Mouse (Mus musculus) embryonic facial prominence, embryonic 10.5 days (tissue): ENCODE measurements at regions not wholly inside any gene's neighbourhood (a gene's known extent, or its start where the extent isn't known, plus 50 kb on each side); places are given as distances from the start of the nearest gene placed in this dataset.
"Not testable (repeated sequence)": the region's sequence is repeated elsewhere in the genome, so short reads cannot be mapped to it uniquely, and the experiment has no call there.

Experiments
- DNase-seq: peaks from one replicate; pipeline ENCODE4 v3.0.0-alpha.2; 2017; ENCODE audit warnings: low spot score
- H3K27ac ChIP-seq: fragments of 300-500 bp; sonication (generic); replicated peaks from 2 replicates; pipeline ENCODE4 v1.5.1; 2016; ENCODE audit warnings: mild to moderate bottlenecking
- H3K27me3 ChIP-seq: fragments of 300-500 bp; sonication (generic); replicated peaks from 2 replicates; pipeline ENCODE4 v1.6.1; 2016; ENCODE audit warnings: low read depth, mild to moderate bottlenecking; ENCODE audit not compliant: poor library complexity, severe bottlenecking
- H3K36me3 ChIP-seq: fragments of 300-500 bp; sonication (generic); replicated peaks from 2 replicates; pipeline ENCODE4 v1.6.1; 2016; ENCODE audit warnings: mild to moderate bottlenecking, moderate library complexity
- H3K4me1 ChIP-seq: fragments of 300-500 bp; sonication (generic); 2 replicates; pipeline ENCODE4 v1.6.1; 2016
- H3K4me3 ChIP-seq: fragments of 300-500 bp; sonication (generic); 2 replicates; pipeline ENCODE4 v1.5.1; 2016; ENCODE audit warnings: mild to moderate bottlenecking, moderate library complexity
- H3K9me3 ChIP-seq: fragments of 300-500 bp; sonication (generic); 2 replicates; pipeline ENCODE4 v1.6.1; 2016; ENCODE audit warnings: mild to moderate bottlenecking
- WGBS: fragments of 180-500 bp; shearing (Covaris S2); methylation state at CpG from one replicate; pipeline ENCODE4 v1.1.7; 2016; 5-methylcytosine and 5-hydroxymethylcytosine counted together

DNA sequence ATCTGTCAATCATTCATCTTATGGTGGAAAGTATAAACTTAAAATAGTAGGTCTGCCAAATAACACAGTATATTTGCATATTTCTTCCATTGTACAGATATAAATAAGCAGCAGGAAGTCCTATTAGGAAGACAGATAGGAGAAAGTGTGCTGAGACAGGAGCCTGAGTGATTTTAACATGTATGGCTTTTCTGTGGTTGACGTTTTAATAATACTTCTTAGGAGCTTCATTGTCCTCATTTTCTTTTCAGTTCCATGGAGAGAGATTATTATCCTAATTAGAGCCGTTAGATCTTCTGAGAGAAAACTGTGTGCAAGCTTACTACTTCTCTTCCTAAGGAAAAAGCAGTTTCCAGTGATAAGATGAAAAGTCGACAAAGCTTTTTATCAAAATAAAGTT lies 830.3 kb upstream of the Atxn7l3b start:
- Histone ChIP-seq H3K4me3 (no peak overlapping the region), H3K4me1 (no peaks in the 10 kb centered on the region), H3K27ac (no peak overlapping the region), H3K36me3 (no peaks in the 10 kb centered on the region), H3K9me3 (no peaks in the 10 kb centered on the region), H3K27me3 (no peaks in the 10 kb centered on the region)
- no peak for DNase-seq
- WGBS: 69% methylated on average over 3 of the region's 3 CpGs

DNA sequence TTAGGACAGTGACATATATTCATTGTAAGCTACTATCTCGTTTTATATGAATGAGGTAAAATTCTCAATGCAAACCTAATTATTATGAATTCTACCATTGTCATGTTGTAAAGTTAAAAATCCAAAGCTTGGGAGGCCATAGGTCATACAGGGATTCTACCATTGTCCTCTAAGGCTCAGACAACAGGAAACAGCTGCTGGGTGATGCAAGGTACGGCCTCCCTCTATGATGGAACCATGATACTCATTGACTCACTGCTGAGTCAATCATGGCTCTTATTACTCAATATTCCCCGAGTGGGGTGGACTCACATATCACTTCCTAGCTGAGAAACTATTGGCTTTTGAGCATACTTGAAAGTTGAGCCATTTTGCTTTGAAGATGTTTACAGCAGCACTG lies 807.4 kb upstream of the Atxn7l3b start:
- whole genome bisulfite sequencing: 76% methylated on average over 3 of the region's 3 CpGs
- no peaks in the 10 kb centered on the region for H3K4me1 ChIP-seq
- DNase-seq: no peak

DNA sequence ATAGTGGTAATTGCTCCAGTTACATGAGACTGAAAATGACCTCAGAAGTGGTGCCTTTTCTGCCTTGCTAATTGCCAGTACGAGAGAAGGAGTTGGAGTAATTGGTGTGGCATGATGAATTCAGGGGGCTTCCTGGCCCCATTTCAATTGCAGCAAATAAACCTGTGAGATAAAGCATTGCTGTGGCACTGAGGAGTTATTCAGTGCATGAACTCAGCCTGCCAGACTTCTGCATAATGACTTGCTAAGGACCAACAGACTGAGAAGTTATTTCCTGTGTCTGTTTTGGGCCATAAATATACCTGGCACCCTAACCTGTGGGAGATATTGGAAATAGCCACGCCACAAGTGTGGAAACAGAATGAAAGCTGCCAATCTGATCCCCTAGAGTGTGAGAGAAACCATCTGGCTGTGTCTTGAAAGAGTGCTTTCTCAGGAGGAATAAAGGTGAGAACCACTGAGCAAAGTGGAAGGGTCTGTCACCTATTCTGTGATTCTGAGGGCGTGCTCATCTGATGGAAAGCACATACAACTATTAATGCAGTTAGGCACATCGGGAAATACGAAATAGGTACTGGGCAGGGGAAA lies 776.4 kb upstream of the Atxn7l3b start:
- Histone ChIP-seq H3K4me1 (no peaks in the 10 kb centered on the region), H3K27ac (no peak overlapping the region), H3K9me3 (no peaks in the 10 kb centered on the region), H3K27me3 (no peaks in the 10 kb centered on the region), H3K4me3 (no peak overlapping the region), H3K36me3 (no peaks in the 10 kb centered on the region)
- DNase-seq: no peak
- 83% methylated on average over 5 of the region's 5 CpGs for WGBS

More for the DNA sequence above, 807.4 kb upstream of the Atxn7l3b start:
- Histone ChIP-seq H3K9me3 (no peaks in the 10 kb centered on the region), H3K36me3 (no peaks in the 10 kb centered on the region), H3K27ac (no peak overlapping the region), H3K27me3 (no peaks in the 10 kb centered on the region), H3K4me3 (no peak overlapping the region)

DNA sequence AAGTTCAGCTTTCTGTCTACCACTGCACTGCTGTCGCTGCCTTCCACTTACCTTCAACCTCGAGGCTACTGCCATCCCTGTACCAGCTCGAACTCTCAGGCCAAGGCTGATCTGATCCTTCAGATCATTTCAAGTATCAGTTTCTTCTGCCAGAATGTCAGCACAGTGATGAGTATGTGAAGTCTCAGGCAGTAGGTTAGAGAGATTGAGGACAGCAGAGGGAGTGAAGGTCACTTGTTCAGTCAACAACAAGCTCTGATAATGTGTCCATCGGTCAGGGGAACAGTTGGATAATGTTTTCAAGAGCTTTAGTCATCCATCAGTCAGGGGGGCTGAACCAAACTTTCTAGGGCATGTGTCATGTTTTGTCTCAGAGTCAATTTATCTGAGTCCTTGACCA lies 741.8 kb upstream of the Atxn7l3b start:
- not testable (repeated sequence) for H3K36me3 ChIP-seq, H3K27me3 ChIP-seq, H3K27ac ChIP-seq, H3K4me1 ChIP-seq, H3K4me3 ChIP-seq, DNase-seq, H3K9me3 ChIP-seq
- 87% methylated on average over 4 of the region's 4 CpGs for WGBS

DNA sequence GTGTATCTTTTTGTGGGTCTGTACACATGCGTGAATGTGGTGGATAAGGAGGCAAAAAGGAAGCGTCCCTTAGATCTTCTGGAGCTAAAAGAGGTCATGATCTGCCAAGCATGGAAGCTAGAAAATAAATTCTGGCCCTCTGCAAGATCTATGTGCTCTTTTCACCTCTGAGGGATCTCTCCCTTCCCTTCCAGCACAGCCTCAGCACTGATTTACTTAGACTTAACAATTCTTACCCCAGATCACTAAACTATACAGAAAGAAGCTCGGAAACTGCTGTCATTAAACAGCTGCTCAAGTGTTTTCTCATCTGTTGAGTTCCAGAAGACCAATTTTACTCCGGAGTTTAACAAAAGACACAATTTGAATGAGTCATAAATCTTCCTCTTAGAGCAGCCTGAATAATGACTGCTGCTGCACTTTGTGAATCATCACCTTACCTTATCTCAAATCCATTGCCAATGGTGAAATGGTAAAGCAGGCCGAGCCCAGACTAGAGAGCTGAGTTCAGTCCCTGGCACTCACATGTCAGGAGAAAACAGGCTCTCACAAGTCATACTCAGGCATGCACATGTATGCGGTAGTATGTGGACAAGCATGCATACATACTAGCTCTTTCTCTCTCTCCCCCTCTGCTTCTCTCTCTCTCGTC lies 724.1 kb upstream of the Atxn7l3b start:
- WGBS: 85% methylated on average over 7 of the region's 7 CpGs
- Histone ChIP-seq H3K4me1 (no peaks in the 10 kb centered on the region), H3K4me3 (no peak overlapping the region), H3K27ac (no peak overlapping the region), H3K9me3 (no peaks in the 10 kb centered on the region), H3K36me3 (no peaks in the 10 kb centered on the region), H3K27me3 (no peaks in the 10 kb centered on the region)
- DNase-seq: no peak

DNA sequence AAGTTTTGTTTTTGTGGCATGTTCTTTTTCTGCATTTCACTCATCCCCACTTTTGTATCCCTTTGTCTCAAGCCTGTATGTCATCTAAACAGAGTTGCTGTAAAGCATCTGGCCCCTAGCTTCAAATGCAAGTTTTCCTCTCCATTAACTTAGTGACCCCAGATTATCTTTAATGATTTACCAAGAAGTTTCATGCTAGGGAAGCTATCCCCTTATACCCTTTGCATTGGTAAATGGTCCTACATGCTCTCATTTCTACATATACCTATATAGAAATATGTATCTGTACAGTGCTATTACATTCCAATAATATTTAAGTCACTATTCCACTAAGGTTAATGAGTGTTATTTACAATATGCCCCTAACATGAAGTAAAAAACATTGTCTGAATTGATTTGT lies 723.3 kb upstream of the Atxn7l3b start:
- Histone ChIP-seq H3K27ac (no peak overlapping the region), H3K27me3 (no peaks in the 10 kb centered on the region), H3K4me3 (no peak overlapping the region), H3K4me1 (no peaks in the 10 kb centered on the region), H3K36me3 (no peaks in the 10 kb centered on the region), H3K9me3 (no peaks in the 10 kb centered on the region)
- no peak for DNase-seq

DNA sequence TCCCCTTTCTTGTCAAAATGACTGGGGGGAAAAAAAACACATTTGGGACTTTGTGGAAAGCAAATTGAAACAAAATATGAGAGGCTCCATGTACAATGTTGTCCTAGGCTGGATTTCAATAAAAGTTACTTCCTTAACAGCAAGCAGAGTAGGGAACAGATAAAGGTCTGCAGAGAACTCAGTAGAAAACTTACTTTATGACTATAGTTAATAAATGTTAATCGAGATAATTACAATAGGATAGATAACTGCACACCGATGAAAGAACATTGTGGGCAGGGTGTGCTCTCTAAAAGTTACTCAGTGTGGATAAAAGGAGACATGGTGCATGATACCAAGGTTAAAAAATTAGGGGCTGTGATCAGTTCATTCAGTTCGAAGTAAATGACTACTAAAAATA lies 691.6 kb upstream of the Atxn7l3b start:
- H3K9me3 ChIP-seq: no peaks in the 10 kb centered on the region
- 90% methylated on average over 3 of the region's 3 CpGs for WGBS
- no peak overlapping the region for H3K27ac ChIP-seq
- H3K4me3 ChIP-seq: no peak overlapping the region
- H3K27me3 ChIP-seq: no peaks in the 10 kb centered on the region
- no peak for DNase-seq
- no peaks in the 10 kb centered on the region for H3K4me1 ChIP-seq
- H3K36me3 ChIP-seq: no peaks in the 10 kb centered on the region

DNA sequence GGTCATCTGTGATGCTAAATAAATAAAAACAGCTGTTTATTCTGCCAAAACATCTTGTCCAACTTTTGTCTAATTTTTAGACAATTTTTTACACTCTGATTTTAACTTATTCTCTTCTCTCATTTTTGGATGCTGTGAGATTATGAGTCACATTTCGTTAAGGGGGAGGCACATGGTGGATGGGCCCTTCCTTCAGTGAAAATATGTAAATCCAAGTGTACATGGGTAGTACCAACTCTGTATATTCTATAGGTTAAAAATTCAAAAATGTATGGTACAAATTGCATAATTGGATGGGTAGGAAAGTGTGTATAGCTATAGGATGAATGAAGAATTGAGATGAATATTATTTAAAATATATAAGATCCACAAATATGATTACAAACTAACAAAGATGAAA lies 687.1 kb upstream of the Atxn7l3b start:
- Histone ChIP-seq H3K4me3 (no peak overlapping the region), H3K27ac (no peak overlapping the region), H3K27me3 (no peaks in the 10 kb centered on the region), H3K36me3 (no peaks in the 10 kb centered on the region), H3K9me3 (no peaks in the 10 kb centered on the region), H3K4me1 (no peaks in the 10 kb centered on the region)
- WGBS: 80% methylated on average over 1 of the region's 1 CpGs
- no peak for DNase-seq

DNA sequence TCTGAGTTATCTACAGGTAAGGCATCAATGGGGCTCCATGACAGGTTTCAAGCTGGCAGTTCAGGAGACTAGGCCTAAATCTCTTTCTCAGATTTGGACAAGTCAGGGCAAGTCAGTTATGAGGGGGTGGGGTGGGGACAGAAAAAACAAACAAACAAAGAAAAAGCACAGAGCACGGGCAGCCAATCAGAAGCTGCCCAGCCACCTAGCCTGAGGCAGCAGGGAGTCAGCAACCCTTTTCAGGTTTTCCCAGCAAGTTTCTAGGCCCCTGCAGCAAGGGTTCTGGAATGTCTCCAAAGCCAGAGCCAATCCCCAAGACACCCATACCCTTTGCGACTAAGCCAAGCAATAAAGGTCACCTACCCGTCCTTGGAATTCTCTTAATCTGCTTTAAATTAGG lies 664.6 kb upstream of the Atxn7l3b start:
- no peaks in the 10 kb centered on the region for H3K9me3 ChIP-seq
- no peaks in the 10 kb centered on the region for H3K27me3 ChIP-seq
- peak; percentile 12 for DNase-seq
- peaks cover 3% of the 10 kb centered on the region; the same call in 1 of the 2 replicates for H3K4me1 ChIP-seq
- no peak overlapping the region for H3K4me3 ChIP-seq
- H3K36me3 ChIP-seq: no peaks in the 10 kb centered on the region
- WGBS: 45% methylated on average over 3 of the region's 3 CpGs
- H3K27ac ChIP-seq: no peak overlapping the region

DNA sequence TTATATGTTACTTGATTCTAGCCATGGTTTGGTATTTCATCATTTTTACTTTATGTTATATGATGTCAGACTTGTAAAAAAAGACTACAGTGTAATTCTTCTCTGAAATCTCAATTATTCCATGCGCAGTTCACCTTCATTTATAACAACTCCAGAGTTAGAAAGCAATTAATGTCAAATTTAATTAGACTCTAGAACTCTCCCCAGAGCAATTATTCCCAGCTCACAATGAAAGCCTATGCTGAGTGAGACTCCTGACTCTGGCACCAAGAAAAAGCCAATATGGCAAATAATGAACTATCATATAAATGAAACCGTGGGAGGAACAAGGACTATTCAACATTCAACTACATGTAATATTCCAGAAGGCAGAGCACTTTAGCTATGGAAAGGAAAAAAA lies 663.3 kb upstream of the Atxn7l3b start:
- WGBS: 77% methylated on average over 2 of the region's 2 CpGs
- no peaks in the 10 kb centered on the region for H3K36me3 ChIP-seq
- no peak for DNase-seq

DNA sequence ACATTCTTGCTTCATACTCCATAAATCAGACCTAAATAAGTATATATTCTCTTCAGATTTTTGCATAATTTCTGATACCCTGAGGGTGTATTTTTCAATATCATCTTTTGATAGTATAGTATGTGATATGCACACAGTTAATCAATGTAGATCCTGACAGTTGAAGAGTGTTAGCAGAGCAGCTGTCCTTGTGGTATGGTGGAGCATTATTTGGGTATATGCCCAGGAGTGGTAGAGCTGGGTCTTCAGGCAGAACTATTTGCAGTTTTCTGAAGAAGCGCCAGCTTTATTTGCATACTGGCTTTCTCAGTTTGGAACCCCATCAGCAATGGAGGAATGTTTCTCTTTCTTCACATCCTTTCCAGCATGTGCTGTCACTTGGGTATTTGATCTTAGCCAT lies 641.5 kb upstream of the Atxn7l3b start:
- no peaks in the 10 kb centered on the region for H3K9me3 ChIP-seq
- H3K4me3 ChIP-seq: no peak overlapping the region
- H3K27me3 ChIP-seq: no peaks in the 10 kb centered on the region
- H3K36me3 ChIP-seq: no peaks in the 10 kb centered on the region
- H3K4me1 ChIP-seq: no peaks in the 10 kb centered on the region
- no peak for DNase-seq
- no peak overlapping the region for H3K27ac ChIP-seq
- WGBS: 77% methylated on average over 1 of the region's 1 CpGs

More for the DNA sequence above, 663.3 kb upstream of the Atxn7l3b start:
- Histone ChIP-seq H3K4me3 (no peak overlapping the region), H3K4me1 (peaks cover 3% of the 10 kb centered on the region; the same call in 1 of the 2 replicates), H3K27me3 (no peaks in the 10 kb centered on the region), H3K9me3 (no peaks in the 10 kb centered on the region), H3K27ac (no peak overlapping the region)
